Mouse (Mus musculus) liver, embryonic 16.5 days (tissue): ENCODE measurements around the gene Rex1bd. TPM values are rescaled to one million over a fixed set of nuclear protein-coding genes. Genes with fewer than 3 reads are reported as not detected.

Source experiments
- ATAC-seq: fragments of 200-750 bp; cut with Nextera tagmentation; 2 replicates; pipeline ENCODE4 v1.8.0; 2017; ENCODE audit warnings: low read depth, mild to moderate bottlenecking, moderate number of reproducible peaks, moderate library complexity
- H3K27ac ChIP-seq: fragments of 300-500 bp; sonication (generic); 2 replicates; pipeline ENCODE4 v1.5.1; 2014; ENCODE audit warnings: mild to moderate bottlenecking, low read length
- H3K27me3 ChIP-seq: fragments of 300-500 bp; sonication (generic); 2 replicates; pipeline ENCODE4 v1.6.1; 2014; ENCODE audit warnings: low read depth, low read length, mixed read lengths; ENCODE audit not compliant: control insufficient read depth, insufficient read depth
- H3K36me3 ChIP-seq: fragments of 300-500 bp; sonication (generic); 2 replicates; pipeline ENCODE4 v1.6.1; 2014; ENCODE audit warnings: mild to moderate bottlenecking; ENCODE audit not compliant: control insufficient read depth, insufficient read depth
- H3K4me1 ChIP-seq: fragments of 300-500 bp; sonication (generic); 2 replicates; pipeline ENCODE4 v1.6.1; 2014; ENCODE audit warnings: low read depth, low read length, mixed read lengths; ENCODE audit not compliant: control insufficient read depth
- H3K4me2 ChIP-seq: fragments of 300-500 bp; sonication (generic); 2 replicates; pipeline ENCODE4 v1.6.1; 2014; ENCODE audit warnings: low read depth, low read length, mixed read lengths
- H3K4me3 ChIP-seq: fragments of 300-500 bp; sonication (generic); 2 replicates; pipeline ENCODE4 v1.5.1; 2014; ENCODE audit warnings: low read depth, mild to moderate bottlenecking, low read length
- H3K9ac ChIP-seq: fragments of 300-500 bp; sonication (generic); 2 replicates; pipeline ENCODE4 v1.6.1; 2014; ENCODE audit warnings: low read depth, low read length
- H3K9me3 ChIP-seq: fragments of 300-500 bp; sonication (generic); replicated peaks from 2 replicates; pipeline ENCODE4 v1.6.1; 2016; ENCODE audit warnings: low read length; ENCODE audit not compliant: control insufficient read depth
- WGBS: fragments of 180-500 bp; shearing (Covaris S2); extraction: QIAGEN DNeasy Blood & Tissue Kit; methylation state at CpG from one replicate; pipeline ENCODE4 v1.1.7; 2014; ENCODE audit not compliant: insufficient replicate concordance; 5-methylcytosine and 5-hydroxymethylcytosine counted together
- polyA plus RNA-seq: library from polyadenylated mRNA; unstranded; fragments of >200 nt; fragmentation: Nextera tagmentation; extraction: Ambion mirVana; gene quantifications from 2 replicates; pipeline ENCODE4 v1.2.1, GENCODE M21; 2015

Rex1bd gene
- 53.7 and 55.6 TPM in 2 replicates for polyA plus RNA-seq

GRCm38 (mm10) chr8:70506328-70507026 lies at the start of gene Rex1bd:
TSS of gene Rex1bd (minus strand) at chr8:70506752.
- peak within 1 kb of the TSS; percentile 87 for H3K27ac ChIP-seq
- peak; percentile 77 for ATAC-seq
- WGBS: 2% methylated on average over 40 of the region's 40 CpGs
- peak within 1 kb of the TSS; percentile 87 for H3K9ac ChIP-seq
- H3K9me3 ChIP-seq: no peaks in the 10 kb centered on the region
- H3K36me3 ChIP-seq: peaks cover 18% of the 10 kb centered on the region
- peak within 1 kb of the TSS; percentile 71 for H3K4me3 ChIP-seq
- peak within 1 kb of the TSS; percentile 92 for H3K4me2 ChIP-seq
- peaks cover 54% of the 10 kb centered on the region for H3K4me1 ChIP-seq
- peaks cover 12% of the 10 kb centered on the region for H3K27me3 ChIP-seq

GRCm38 (mm10) chr8:70555079-70555747 lies 48.7 kb upstream of the Rex1bd start:
- H3K27ac ChIP-seq: peak overlapping the region; percentile 86
- no peak overlapping the region for H3K4me3 ChIP-seq
- H3K9me3 ChIP-seq: no peaks in the 10 kb centered on the region
- no peak overlapping the region; the same call in 1 of the 2 replicates for H3K4me2 ChIP-seq
- no peak overlapping the region for H3K9ac ChIP-seq
- peak; percentile 74 for ATAC-seq
- 57% methylated on average over 4 of the region's 4 CpGs for WGBS
- H3K4me1 ChIP-seq: peaks cover 75% of the 10 kb centered on the region
- H3K27me3 ChIP-seq: no peaks in the 10 kb centered on the region
- H3K36me3 ChIP-seq: no peaks in the 10 kb centered on the region; the same call in 1 of the 2 replicates

GRCm38 (mm10) chr8:70553740-70554139 lies 47.2 kb upstream of the Rex1bd start:
- no peak overlapping the region for H3K4me3 ChIP-seq
- no peak overlapping the region for H3K9ac ChIP-seq
- ATAC-seq: 0 out of 2 replicates have a peak, but pooled peaks have one; percentile 16
- H3K9me3 ChIP-seq: no peaks in the 10 kb centered on the region
- no peak overlapping the region for H3K4me2 ChIP-seq
- H3K4me1 ChIP-seq: peaks cover 66% of the 10 kb centered on the region
- no peaks in the 10 kb centered on the region; the same call in 1 of the 2 replicates for H3K36me3 ChIP-seq
- H3K27ac ChIP-seq: peak overlapping the region; percentile 57
- H3K27me3 ChIP-seq: no peaks in the 10 kb centered on the region

GRCm38 (mm10) chr8:70552836-70553235 lies 46.3 kb upstream of the Rex1bd start:
- ATAC-seq: no peak
- 0 out of 2 replicates have a peak overlapping the region, but pooled peaks have one; percentile 7 for H3K27ac ChIP-seq
- H3K27me3 ChIP-seq: no peaks in the 10 kb centered on the region
- H3K4me3 ChIP-seq: no peak overlapping the region
- H3K9me3 ChIP-seq: no peaks in the 10 kb centered on the region
- WGBS: 19% methylated on average over 1 of the region's 1 CpGs
- no peak overlapping the region for H3K9ac ChIP-seq
- no peaks in the 10 kb centered on the region; the same call in 1 of the 2 replicates for H3K36me3 ChIP-seq
- no peak overlapping the region for H3K4me2 ChIP-seq
- peaks cover 66% of the 10 kb centered on the region for H3K4me1 ChIP-seq

GRCm38 (mm10) chr8:70551558-70552161 lies 45.1 kb upstream of the Rex1bd start:
- Histone ChIP-seq H3K36me3 (no peaks in the 10 kb centered on the region; the same call in 1 of the 2 replicates), H3K27ac (no peak overlapping the region; the same call in 1 of the 2 replicates), H3K4me1 (peaks cover 59% of the 10 kb centered on the region), H3K4me3 (no peak overlapping the region), H3K4me2 (no peak overlapping the region), H3K27me3 (no peaks in the 10 kb centered on the region), H3K9me3 (no peaks in the 10 kb centered on the region), H3K9ac (no peak overlapping the region)
- no peak for ATAC-seq
- 34% methylated on average over 3 of the region's 3 CpGs for WGBS

GRCm38 (mm10) chr8:70549412-70550184 lies 43.0 kb upstream of the Rex1bd start:
- Histone ChIP-seq H3K4me2 (no peak overlapping the region), H3K4me1 (peaks cover 66% of the 10 kb centered on the region), H3K9ac (no peak overlapping the region), H3K27me3 (no peaks in the 10 kb centered on the region), H3K36me3 (no peaks in the 10 kb centered on the region), H3K4me3 (no peak overlapping the region), H3K9me3 (no peaks in the 10 kb centered on the region), H3K27ac (no peak overlapping the region)
- ATAC-seq: no peak
- 53% methylated on average over 10 of the region's 10 CpGs for WGBS

- WGBS: 72% methylated on average over 6 of the region's 6 CpGs
- 0 out of 2 replicates have a peak overlapping the region, but pooled peaks have one; percentile 23 for H3K27ac ChIP-seq
- H3K4me1 ChIP-seq: peaks cover 66% of the 10 kb centered on the region
Measured at GRCm38 (mm10) chr8:70547762-70548161, 41.2 kb upstream of the Rex1bd start.

GRCm38 (mm10) chr8:70546412-70546811 lies 39.9 kb upstream of the Rex1bd start:
- Histone ChIP-seq H3K4me3 (no peak overlapping the region), H3K4me1 (peaks cover 62% of the 10 kb centered on the region), H3K4me2 (no peak overlapping the region), H3K9ac (no peak overlapping the region), H3K9me3 (no peaks in the 10 kb centered on the region), H3K27ac (no peak overlapping the region), H3K27me3 (no peaks in the 10 kb centered on the region), H3K36me3 (no peaks in the 10 kb centered on the region)
- no peak for ATAC-seq
- 47% methylated on average over 4 of the region's 4 CpGs for WGBS

More at GRCm38 (mm10) chr8:70547762-70548161, 41.2 kb upstream of the Rex1bd start:
- Histone ChIP-seq H3K4me2 (no peak overlapping the region), H3K36me3 (no peaks in the 10 kb centered on the region), H3K9me3 (no peaks in the 10 kb centered on the region), H3K4me3 (no peak overlapping the region), H3K9ac (no peak overlapping the region), H3K27me3 (no peaks in the 10 kb centered on the region)
- ATAC-seq: no peak
